Mouse (Mus musculus) adrenal gland, adult (tissue): ENCODE data around the gene Tmem175.
A peak's percentile ranks its signal among the peaks of the same experiment; 100 is the strongest.
"Not testable (repeated sequence)": the region's sequence is repeated elsewhere in the genome, so short reads cannot be mapped to it uniquely, and the experiment has no call there.

ENCODE experiments used
- DNase-seq, 2 experiments: peaks; one replicate each; pipeline ENCODE4 v3.0.0; 2022 to 2023; ENCODE audit warnings: low spot score in 1 of 2; ENCODE audit not compliant: inconsistent age in 2 of 2

Gene Tmem175

DNA sequence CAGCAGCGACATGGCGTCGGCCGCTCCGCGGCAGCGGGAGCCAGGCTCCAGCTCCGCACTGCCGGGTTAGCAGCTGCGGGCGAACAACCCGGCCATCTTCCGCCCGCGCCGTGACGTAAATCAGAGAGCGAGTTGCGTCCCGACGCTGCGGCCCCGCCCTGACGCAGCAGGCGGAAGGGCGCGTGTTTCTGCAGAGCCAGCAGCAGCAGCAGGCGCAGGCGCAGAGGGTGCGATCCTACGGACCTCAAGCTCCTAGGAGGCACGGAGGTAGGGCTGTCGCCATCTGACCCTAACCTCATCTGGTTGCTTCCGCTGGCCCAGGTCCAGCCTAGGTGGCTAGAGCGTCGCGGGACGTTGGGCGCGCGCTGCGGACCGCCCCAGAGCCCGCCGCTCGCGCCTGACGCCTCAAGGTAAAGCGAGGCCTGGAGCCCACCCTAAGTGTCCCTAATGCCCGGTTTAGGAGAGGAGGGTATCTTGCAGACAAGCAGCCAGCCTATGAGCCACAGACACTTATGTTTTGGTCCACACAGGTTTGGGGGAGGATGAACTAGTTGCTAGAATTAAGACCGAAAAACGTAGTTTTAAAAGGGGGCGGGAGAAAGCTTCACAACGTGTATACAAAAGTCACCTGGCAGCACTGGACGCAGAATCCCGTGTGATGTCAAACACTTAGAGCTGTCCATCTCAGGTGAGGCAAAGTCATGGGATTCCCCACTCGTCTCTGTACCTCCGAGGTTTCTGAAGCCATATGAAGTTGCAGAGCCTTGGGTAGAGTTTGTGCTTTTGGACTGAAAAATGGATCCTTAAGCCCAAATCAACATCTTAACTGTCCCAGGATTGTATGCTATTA, at the start of gene Tmem175, which contains the start of gene Gak:
Tmem175 (plus strand) TSS at position 137 of the 850 bp plus-strand sequence.
Gak (minus strand) TSS at position 122 of the 850 bp plus-strand sequence.
- peak; percentile 94 to 97 for DNase-seq

DNA sequence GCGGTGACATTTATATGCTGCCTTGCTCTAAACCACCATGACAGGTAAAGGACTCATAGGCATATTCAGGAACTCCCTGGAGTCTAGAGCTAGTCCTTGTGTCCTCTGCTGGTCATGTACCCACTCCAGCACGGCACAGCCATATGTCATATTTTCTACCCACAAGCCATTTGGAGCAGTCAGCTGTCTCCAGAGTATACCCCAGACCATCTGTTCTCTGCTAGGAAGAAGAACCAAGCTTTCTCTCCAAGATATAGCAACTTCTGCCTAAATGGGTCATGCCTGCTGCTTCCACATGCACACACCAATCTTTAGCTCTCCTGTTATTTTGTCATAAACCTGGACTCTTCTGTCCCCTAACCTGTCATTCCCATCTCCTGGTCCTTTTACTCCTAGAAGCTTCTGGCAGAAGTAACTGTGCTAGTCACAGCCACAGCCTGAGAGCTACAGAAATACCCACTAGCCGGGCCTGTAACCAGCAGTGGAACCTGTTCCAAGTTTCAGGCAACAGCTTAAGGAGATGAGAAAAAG, 48.1 kb upstream of the Tmem175 start:
- DNase-seq, result no peak

DNA sequence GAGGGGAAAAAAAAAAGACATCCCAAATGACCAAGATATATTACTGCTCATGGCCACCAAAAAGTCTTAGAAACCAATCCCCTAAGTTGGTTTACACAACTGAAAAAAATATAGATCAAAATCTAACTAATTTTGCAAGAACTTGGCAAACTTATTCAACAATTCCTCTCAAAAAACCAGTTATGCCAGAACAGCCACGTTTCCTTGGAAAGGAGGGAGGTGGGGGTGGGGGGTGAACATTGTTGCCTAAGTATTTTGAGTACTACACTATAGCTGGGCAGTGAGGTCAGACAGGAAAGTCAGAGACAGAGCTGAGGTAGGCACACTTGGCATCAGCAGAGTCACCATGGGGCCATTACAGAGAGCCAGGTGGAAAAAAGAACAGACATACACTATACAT, 29.6 kb upstream of the Tmem175 start:
- no peak for DNase-seq

DNA sequence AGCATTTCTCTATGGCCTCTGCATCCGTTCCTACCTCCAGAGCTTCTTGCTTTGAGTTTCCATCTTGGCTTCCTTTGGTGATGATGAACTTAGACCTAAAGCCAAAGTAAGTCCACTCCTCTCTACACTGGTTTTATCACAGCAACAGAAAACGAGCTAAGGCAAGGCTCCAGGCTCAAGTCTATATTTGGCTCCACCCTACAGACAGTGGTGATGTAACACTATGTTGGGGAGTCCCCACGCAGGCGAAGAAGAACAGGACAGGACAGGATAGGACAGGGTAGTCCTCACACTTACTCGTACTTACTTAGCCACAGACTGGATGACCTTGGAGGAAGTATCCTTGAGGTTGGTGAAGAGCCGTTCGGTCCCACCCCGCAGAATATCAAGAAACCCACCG, 27.0 kb upstream of the Tmem175 start:
- DNase-seq, result no peak

DNA sequence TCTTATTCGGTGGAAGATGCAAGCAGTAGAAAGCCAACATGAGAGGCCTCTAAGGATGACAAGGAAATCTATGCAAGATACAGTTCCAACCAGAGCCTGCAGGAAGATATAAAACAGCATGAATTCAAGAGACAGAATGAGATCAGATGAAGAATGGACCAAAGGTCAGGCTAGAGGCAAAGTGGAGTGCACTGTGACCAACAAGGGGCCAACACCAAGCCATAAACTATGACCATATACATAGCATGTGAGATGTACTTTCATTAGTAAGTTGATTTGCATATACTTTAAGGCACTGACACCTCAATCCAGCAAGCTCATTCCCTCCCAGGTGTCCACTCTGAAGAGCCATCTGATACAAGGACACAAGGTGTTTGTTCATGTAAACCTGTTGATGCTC, 19.1 kb upstream of the Tmem175 start:
- DNase-seq, result no peak

DNA sequence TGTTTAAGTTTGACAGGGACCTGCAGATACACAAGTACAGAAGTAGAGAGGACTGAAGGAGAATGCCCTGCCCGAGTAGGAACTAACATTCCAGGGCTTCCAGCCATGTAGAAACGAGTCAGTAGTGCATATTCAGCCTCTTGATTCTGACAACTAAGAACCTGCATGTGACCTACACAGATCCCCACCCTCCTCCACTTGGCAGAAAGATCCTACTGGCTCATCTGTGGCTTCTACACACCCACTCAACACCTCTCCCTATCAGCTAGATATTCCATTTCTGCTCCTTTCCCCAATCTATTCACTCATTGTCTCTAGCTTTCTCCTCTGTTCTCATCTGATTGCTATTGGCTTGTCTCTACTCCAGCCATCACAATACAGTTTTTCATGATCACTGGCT, 7.7 kb upstream of the Tmem175 start:
- DNase-seq, result no peak

DNA sequence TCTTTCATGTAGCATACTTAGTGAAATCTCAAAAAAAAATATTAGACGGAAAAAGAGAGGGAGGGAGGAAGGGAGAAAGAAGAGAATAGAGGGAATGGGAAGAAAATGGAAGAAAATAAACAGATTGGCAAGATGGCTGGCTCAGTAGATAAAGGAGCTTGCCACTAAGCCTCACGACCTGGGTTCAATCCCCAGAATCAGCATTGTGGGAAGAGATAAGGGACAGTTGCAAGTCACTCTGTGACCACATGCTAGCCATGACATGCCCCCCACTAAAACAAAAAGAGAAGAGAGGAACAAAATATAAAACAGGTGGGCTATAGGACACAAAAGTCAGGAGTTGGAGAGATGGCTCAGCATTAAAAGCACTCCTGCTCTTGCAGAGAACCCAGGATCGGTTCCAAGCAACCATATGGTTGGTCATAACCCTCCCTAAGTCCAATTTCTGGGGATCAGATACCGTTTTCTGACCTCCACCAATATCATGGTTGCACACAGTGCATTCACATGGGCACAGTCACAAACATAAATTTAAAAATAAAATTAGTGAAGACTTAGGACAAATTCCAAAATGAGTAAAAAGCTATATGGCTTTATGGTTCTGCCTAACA, 3.4 kb upstream of the Tmem175 start:
- DNase-seq, result no peak

DNA sequence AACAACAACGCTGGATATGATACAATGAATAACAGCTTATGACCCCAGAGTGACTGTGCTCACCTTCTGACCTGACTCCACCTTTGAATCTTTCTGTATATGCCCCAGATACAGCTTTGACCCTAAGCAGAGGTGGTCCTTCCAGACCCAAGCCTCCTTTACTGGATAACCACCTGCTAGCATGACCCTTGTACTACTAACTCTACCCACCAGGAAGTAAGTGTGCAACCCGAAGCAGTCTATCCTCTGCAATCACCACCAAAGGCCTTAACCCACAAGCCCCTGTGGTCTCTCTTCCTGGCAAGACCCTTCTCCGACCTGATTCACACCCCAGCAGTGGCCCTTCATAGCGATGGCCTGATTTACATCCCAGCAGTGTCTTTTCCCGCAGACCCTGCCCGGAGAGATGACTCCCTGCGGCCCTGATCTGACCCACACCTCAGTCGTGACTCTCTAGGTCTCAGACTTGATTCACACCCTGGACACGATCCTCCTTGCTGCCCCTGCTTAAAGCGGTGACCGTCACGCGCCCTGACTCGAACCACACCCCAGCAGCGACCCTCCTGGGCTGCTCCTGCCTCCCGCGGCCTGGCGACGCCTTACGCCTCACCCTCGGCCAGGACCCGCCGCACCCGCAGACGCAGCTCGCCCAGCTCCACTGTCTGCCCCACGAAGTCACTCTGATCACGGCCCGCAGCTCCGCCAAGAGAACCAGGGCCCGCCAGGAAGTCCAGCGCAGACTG, 508 bp upstream of the Tmem175 start:
- DNase-seq, result no peak

DNA sequence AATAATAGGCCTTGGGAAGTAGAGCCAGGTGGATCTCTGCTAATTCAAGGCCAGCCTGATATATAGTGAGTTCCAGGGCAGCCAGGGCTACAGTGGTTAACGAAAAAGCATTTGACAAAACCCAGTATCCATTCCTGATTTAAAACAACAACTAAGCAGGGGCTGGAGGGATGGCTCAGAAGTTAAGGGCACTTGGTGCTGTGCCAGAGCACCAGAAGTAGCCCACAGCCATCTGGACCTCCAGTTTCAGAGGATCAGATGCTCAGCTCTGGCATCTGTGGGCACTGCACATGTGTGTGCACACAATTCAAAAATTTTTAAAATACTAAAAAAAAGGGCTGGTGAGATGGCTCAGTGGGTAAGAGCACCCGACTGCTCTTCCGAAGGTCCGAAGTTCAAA, 4.1 kb downstream of the Tmem175 start:
- no peak for DNase-seq

DNA sequence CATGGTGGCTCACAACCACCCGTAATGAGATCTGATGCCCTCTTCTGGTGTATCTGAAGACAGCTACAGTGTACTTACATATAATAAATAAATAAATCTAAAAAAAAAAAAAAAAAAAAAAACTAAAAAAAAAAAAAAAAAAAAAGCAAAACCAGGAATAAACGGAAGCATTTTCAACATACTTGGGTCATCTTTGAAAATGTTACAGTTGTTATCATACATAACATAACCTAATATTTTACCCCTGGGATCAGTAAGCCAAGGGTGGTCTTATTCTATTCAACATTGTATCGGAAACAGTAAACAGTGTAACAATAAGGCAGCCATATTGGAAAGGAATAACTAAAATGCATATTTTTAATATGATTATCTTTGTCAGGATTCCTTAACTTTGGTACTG, 4.5 kb downstream of the Tmem175 start:
- not testable (repeated sequence) for DNase-seq

DNA sequence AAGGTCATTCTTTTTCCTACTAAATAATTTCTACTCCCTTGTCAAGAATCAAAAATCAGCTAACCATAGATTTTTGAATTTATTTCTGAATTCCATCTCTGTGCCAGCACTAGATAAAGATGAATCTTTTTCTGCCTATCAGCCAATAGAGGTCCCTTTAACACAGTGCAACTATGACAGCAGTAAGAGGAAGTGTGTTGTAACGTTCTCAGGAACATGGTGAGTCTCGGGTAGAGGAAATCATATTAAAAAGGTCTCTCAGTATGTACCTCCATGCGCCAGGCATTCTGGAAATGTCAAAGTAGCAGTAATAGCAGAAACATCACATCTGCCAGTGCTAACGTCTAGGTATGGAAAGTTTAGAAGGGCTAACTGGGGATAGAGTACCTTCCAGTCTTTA, 6.6 kb downstream of the Tmem175 start:
- DNase-seq, result no peak

DNA sequence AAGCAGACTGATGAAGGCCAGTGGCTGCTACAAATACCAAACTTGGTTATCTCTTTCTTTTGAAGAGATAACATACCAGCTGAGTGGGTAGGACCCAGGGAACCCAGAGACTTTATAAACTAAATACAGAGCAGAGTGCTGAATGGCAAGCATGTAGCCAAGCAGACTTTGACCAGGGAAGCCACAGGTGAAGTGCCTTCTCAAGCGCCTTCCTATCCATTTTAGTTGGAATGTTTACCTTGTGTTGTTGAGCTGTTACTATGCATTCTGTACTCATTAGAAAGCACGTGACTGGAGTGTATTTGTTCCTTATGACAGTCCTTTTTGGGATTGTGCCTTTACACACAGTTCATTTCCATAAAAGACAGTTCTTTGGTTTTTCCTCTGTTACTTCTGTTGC, 14.1 kb downstream of the Tmem175 start:
- DNase-seq, result no peak

DNA sequence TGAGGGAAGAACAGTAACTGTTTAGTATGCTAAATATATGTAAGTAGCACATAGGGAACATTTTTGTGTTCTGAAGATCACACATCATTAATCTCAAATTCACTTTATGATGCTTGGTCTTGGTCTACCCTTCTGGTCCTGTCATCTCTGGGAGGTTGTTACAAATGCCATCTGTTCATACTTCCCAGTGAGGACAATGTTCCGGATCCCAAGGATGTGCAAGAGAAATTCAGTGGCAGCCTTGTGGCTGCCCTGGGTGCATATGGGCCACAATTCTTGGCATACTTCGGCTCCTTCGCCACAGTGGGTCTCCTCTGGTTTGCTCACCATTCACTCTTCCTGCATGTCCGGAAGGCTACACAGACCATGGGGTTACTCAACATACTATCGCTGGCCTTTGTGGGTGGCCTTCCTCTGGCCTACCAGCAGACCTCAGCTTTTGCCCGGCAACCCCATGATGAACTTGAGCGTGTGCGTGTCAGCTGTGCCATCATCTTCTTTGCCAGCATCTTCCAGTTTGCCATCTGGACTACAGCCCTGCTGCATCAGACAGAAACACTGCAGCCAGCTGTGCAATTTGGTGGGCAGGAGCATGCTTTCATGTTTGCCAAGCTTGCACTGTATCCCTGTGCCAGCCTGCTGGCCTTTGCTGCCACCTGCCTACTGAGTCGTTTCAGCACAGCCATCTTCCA, 16.2 kb downstream of the Tmem175 start:
- no peak for DNase-seq

DNA sequence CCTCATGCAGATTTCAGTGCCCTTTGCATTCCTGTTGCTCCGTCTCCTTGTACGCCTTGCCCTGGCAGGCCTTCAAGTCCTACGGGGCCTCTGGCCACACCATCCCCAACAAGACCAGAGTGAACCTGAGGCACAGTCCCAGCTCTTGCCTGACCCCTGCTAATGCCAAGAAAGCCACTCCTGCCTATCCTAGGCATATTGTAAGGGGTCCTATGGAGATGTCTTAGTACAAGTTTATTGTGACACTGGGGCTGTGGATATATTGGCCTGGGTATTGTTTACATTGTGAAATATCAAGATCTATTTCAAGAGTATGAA, 16.7 kb downstream of the Tmem175 start:
- DNase-seq, result no peak

DNA sequence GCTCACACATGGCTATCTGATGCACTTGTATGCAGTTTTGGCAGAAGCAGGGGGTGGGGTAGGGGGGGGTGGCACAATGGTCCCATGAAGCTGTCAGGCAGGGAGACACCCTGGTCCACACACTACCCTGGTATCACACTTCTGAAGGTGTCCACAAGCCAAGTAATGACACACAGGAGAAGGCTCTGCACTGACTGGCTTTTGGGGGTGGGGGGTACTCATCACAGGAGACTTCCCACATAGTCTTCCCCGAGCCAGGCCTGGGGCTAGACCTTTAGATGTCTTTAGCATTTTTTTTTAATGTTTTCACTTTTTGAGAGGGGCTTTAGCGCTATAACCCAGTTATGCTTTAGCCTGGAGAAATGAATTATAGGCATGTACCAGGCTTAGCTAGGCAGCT, 17.7 kb downstream of the Tmem175 start:
- DNase-seq, result no peak

DNA sequence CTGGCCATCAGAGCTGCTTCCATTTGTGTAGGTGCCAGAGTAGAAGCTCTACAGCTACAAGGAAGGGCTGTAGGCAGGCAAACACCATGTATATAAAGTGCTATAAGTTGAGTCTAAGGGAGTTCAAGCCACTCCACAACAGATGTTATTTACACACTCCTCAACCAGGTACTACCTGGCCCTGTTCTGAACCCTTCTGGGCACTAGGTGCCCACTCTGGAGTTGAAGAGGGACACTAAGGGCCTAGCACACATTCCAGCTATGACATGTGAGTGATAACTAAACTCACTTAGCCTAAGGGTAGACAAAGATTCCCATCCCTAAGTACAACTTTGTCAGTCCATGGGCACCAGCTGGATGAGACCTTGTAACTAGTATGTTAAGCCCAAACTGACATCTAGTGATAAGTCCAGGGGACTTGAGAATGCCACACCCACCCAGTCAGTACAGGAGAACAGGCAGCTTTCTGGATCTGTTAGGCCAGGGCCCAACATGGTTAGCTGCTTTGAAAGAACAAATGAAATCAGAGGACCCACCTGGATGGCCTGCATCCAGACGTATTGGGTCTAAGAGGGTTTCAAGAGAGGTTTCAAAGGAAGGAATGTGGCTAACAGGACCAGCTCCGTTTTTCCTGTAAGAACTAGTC, 18.4 kb downstream of the Tmem175 start:
- DNase-seq, result no peak

DNA sequence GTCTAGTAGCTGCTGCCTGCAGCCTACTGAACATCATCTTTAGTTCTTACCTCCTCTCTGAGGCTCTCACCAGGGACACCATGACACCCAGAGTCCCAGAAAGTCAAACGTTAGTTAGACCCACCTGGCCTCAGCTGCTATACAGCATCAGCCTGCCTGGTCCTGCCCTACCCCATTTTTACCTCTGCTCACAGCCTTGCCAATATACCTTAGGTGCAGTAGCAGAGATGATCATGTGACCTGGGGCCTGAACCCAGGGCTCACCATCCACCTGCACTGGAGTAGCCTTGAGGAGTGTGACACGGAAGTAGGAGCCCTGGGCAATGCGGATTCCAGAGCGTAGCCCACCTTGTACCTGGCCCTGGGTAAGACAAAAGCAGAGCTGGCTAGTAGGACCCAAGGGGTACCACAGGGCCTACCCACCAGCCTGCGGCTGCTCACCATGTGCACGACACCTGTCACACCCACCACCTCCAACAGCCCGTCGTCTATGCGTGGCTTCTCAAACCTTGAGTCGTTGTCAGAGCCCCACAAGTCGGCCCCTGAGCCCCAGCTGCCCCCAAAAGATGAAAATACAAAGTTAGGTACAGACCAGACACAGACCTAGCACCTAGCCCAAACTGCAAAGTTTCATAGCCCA, 19.5 kb downstream of the Tmem175 start:
- DNase-seq, result no peak

DNA sequence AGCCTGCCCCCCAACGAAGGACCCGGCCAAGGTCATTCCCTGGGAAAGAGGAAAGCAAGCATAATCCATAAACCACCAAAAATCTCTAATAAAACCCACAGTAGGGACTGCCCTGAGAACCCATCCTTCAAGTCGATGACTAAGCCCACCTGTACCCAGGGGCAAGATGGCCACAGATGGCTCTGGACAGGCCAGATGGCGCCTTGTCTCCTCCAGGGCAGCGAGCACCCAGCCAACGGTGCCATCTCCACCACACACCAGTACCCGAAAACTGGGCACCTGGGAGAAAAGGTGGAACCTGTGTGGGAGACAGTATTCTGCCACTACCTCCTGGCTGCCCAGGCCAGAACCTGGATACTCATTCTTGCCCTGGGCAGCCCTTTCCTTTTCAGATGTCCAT, 20.8 kb downstream of the Tmem175 start:
- DNase-seq, result no peak

DNA sequence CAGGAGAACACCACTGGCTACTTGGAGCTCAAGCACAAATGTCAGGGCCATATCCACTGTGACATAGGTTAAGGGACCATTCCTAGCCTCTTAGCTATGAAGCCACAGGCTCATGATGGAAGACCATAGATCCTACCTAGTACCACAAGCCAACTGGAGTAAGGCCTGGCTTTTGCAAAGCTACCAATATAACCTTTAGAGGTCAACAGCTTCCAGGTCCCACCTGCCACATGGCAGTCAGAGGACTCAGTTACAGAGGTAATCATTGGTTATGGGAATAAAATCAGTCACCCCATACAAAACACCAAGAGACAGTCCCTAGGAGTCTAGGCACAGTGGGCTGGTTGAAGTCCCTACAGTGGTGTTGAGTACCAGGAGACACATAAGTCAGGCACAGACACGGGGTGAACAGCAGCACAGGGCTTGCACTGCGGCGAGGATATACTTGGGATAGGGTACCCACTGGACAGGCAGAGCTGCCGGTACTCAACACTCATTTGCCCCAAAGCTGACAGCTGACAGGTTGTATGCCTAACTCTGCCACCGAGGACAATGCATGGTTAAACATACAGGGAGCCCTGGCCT, 21.7 kb downstream of the Tmem175 start:
- DNase-seq, result no peak

DNA sequence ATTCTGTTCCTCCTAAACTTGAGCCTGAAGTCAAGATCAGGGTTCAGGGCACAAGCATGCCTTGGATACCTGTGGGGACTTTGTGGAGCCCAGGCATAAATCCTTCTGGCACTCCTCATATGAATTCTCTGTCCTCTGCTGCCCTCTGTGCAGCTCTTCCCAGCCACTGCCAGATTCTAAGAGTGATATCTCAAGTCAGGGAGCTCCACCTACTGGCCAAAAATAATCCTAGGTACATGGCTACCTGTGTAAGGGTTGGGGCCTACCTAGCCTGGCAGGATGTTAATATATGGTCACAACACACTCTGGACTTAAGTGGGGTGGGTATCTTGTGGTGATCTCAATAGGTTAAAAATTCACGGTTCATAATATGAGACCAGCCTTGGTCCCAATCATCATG, 22.3 kb downstream of the Tmem175 start:
- DNase-seq, result peak; percentile 44 to 85
